Mouse (Mus musculus) kidney, adult 2 months (tissue): Measurements from ENCODE around the gene Gm37240.

Source experiments
- CTCF ChIP-seq: fragments of 200-500 bp; conservative IDR thresholded peaks from 2 replicates; pipeline ENCODE4 v1.5.1; 2011; ENCODE audit warnings: low read depth, mild to moderate bottlenecking, control low read depth, low read length, moderate library complexity, mixed read lengths; ENCODE audit not compliant: insufficient read depth, insufficient read length
- POLR2A ChIP-seq: fragments of 200-500 bp; IDR thresholded peaks from one replicate; pipeline ENCODE4 v1.6.1; 2011; ENCODE audit warnings: low read depth, low read length, control low read depth

DNA sequence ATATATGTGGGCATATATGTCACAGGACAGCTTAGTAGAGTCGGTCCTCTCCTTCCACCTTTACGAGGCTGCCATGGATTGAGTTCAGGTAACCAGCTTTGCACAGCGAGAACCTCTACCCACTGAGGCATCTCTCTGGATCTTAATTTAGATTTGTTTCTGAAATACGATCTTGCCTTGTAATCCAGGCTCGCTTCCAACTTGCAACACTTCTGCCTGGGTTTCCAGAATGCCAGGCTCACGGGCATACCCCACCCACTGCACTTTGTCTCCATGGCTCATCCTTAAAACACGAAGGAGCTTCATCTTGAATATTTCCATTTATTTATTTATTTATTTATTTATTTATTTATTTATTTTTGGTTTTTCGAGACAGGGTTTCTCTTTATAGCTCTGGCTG, 202.0 kb downstream of the Gm37240 start:
- TF ChIP-seq CTCF (no peak), POLR2A (no peak)
